8 mouse cellular contexts compared by ENCODE assay signal in the genomic region with DNA sequence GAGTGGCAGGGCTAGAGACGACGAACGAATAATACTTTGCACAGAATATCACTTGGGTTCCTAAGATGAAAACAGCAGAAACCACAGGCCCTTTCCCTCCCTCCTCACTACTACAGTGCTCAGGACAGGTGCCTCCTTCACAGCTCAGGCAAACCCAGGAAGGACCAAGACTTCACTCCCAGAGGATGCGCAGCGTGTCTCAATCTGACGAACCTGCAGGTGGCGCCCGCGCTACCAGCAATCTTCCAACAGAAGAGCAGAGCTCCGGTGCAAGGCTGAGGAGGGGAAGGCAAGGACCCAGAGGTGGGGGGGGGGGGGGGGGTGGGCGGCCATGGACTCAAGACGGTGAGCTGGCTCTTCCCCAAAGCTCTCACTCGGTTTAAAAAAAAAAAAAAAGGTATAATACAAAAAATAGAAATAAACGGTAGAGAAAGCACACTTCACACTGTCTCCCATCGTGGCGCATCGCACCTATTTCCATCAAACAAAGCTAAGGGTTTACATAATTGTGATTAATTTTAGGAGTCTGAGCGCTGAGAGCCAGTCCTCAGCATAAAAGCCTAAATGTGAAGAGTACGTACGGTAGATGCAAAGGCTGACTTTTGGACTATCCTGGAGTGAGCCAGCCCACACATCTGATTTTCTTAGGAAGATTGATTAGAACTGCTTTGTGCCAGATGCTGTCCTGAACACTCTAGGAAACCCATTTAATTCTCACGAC. TPM values are rescaled to one million over a fixed set of nuclear protein-coding genes. Genes with fewer than 3 reads are reported as not detected.
DNase-seq lines count a peak whose midpoint lies in the region; ATAC-seq and TF ChIP-seq lines count a peak whose summit lies in the region.

No protein-coding gene starts in this region.

- peaks cover 3% of the 10 kb centered on the region; the same call in 1 of the 2 replicates for H3K27me3 ChIP-seq in heart, embryonic 13.5 days (replicated peaks)

- 0 out of 2 replicates have a peak, but pooled peaks have one; percentile 38 for ATAC-seq in erythroblast, adult 5-6 weeks (replicated peaks; ENCODE audit: low FRiP score, poor library complexity, severe bottlenecking)
- ATAC-seq in heart, embryonic 13.5 days (ENCODE audit: extremely low read depth, insufficient number of reproducible peaks, low FRiP score, low TSS enrichment), result no peak
- ATAC-seq in neutrophil, adult 5-6 weeks (ENCODE audit: extremely low read depth, insufficient number of reproducible peaks, low FRiP score, poor library complexity, severe bottlenecking), result 0 out of 2 replicates have a peak, but pooled peaks have one; percentile 45

- H3K27ac ChIP-seq in bone marrow macrophage, adult 2 months (ENCODE audit: insufficient read depth, low read depth, low read length), result no peak overlapping the region
- H3K27ac ChIP-seq in heart, embryonic 13.5 days (replicated peaks), result no peak overlapping the region

- H3K9ac ChIP-seq in heart, embryonic 13.5 days, result peak overlapping the region; percentile 41; the same call in 1 of the 2 replicates

- peaks cover 29% of the 10 kb centered on the region for H3K36me3 ChIP-seq in heart, embryonic 13.5 days

- no peak for TF ChIP-seq POLR2A in bone marrow macrophage, adult 2 months (IDR thresholded peaks at IDR 0.05; ENCODE audit: borderline replicate concordance, low read depth, low read length)

- H3K4me1 ChIP-seq in bone marrow macrophage, adult 2 months (ENCODE audit: control insufficient read depth, insufficient read depth, low read length), result peaks cover 12% of the 10 kb centered on the region
- H3K4me1 ChIP-seq in heart, embryonic 13.5 days, result peaks cover 40% of the 10 kb centered on the region

- WGBS in heart, embryonic 13.5 days, result 24% methylated on average over 21 of the region's 21 CpGs

- peak; percentile 61 to 75 for DNase-seq in CD8-positive naive resting alpha-beta T cell, adult 2 months (ENCODE audit: low read depth in 2 of 2, low spot score in 2 of 2)
- DNase-seq in kidney, postnatal 36 days, result peak; percentile 81 to 93
- DNase-seq in lung, adult 18-20 months, result peak; percentile 75 to 82
- peak; percentile 54 to 65 for DNase-seq in thymus, adult 18-20 months

- peak; percentile 55 for TF ChIP-seq CTCF in bone marrow macrophage, adult 2 months (IDR thresholded peaks at IDR 0.05; ENCODE audit: low read depth, low read length)

- no peak overlapping the region for H3K4me3 ChIP-seq in bone marrow macrophage, adult 2 months (ENCODE audit: insufficient read depth, low read length)
- no peak overlapping the region for H3K4me3 ChIP-seq in heart, embryonic 13.5 days

- peak overlapping the region; percentile 27; the same call in 1 of the 2 replicates for H3K4me2 ChIP-seq in heart, embryonic 13.5 days

- H3K9me3 ChIP-seq in heart, embryonic 13.5 days, result no peaks in the 10 kb centered on the region

RNA-seq across cellular contexts. Expression of gene Atp6v0e, which starts 2.7 kb away (rescaled TPM):
- polyA plus RNA-seq in bone marrow macrophage, adult 2 months (2012; ENCODE audit: insufficient read depth, insufficient read length, missing spikeins), result 298 and 337 TPM in 2 replicates
- total RNA-seq in erythroblast, adult 5-6 weeks (2015; ENCODE audit: low replicate concordance), result 119 and 130 TPM in 2 replicates
- 100 and 176 TPM in 2 replicates for total RNA-seq in erythroblast, adult 5-6 weeks (2017; ENCODE audit: low replicate concordance)
- 187 and 228 TPM in 2 replicates for polyA plus RNA-seq in heart, embryonic 13.5 days (2015; fragmentation: Nextera tagmentation; extraction: Ambion mirVana)
- 252 and 266 TPM in 2 replicates for total RNA-seq in neutrophil, adult 5-6 weeks (2017)

RNA-seq across cellular contexts. Expression of gene Crebrf, which starts 55.1 kb away (rescaled TPM):
- polyA plus RNA-seq in bone marrow macrophage, adult 2 months (2012; ENCODE audit: insufficient read depth, insufficient read length, missing spikeins), result 47.9 and 55.0 TPM in 2 replicates
- total RNA-seq in erythroblast, adult 5-6 weeks (2015; ENCODE audit: low replicate concordance), result 25.9 and 33.4 TPM in 2 replicates
- total RNA-seq in erythroblast, adult 5-6 weeks (2017; ENCODE audit: low replicate concordance), result 65.0 and 158 TPM in 2 replicates
- 9.4 and 10.2 TPM in 2 replicates for polyA plus RNA-seq in heart, embryonic 13.5 days (2015; fragmentation: Nextera tagmentation; extraction: Ambion mirVana)
- total RNA-seq in neutrophil, adult 5-6 weeks (2017), result 181 and 193 TPM in 2 replicates
